Mouse (Mus musculus): ENCODE data around the gene Nwd2. TPM values are rescaled to one million over a fixed set of nuclear protein-coding genes. Genes with fewer than 3 reads are reported as not detected.

Gene Nwd2
- polyA plus RNA-seq, 1 experiment from 2014 or later = not detected

- Histone ChIP-seq H3K36me3 (no peaks in the 10 kb centered on the region), H3K4me3 (no peak overlapping the region), H3K4me1 (no peaks in the 10 kb centered on the region), H3K9me3 (replicated peaks) (no peaks in the 10 kb centered on the region), H3K27ac (no peak overlapping the region), H3K27me3 (ENCODE audit: low read depth, poor library complexity, severe bottlenecking) (no peaks in the 10 kb centered on the region)
- WGBS = 87% methylated on average over 2 of the region's 2 CpGs
- no peak for DNase-seq (ENCODE audit: low spot score)
These were observed 27.0 kb downstream of the Nwd2 start for GRCm38 (mm10) chr5:63675934-63676333.

- 81% methylated on average over 1 of the region's 1 CpGs for WGBS
- no peaks in the 10 kb centered on the region for H3K9me3 ChIP-seq (replicated peaks)
- no peaks in the 10 kb centered on the region for H3K36me3 ChIP-seq
- no peak overlapping the region for H3K27ac ChIP-seq
- H3K4me3 ChIP-seq = no peak overlapping the region
- H3K27me3 ChIP-seq (ENCODE audit: low read depth, poor library complexity, severe bottlenecking) = no peaks in the 10 kb centered on the region
- no peaks in the 10 kb centered on the region for H3K4me1 ChIP-seq
- no peak for DNase-seq (ENCODE audit: low spot score)
These were observed 40.2 kb downstream of the Nwd2 start for GRCm38 (mm10) chr5:63689084-63689483.

- Histone ChIP-seq H3K9me3 (replicated peaks) (no peaks in the 10 kb centered on the region), H3K27ac (no peak overlapping the region), H3K4me3 (no peak overlapping the region), H3K4me1 (no peaks in the 10 kb centered on the region), H3K27me3 (ENCODE audit: low read depth, poor library complexity, severe bottlenecking) (no peaks in the 10 kb centered on the region), H3K36me3 (no peaks in the 10 kb centered on the region)
- DNase-seq (ENCODE audit: low spot score) = no peak
- 93% methylated on average over 2 of the region's 2 CpGs for whole genome bisulfite sequencing
These were observed 47.9 kb downstream of the Nwd2 start for GRCm38 (mm10) chr5:63696784-63697183.

GRCm38 (mm10) chr5:63697196-63697595, 48.3 kb downstream of the Nwd2 start:
- Histone ChIP-seq H3K4me1 (no peaks in the 10 kb centered on the region), H3K27ac (no peak overlapping the region), H3K4me3 (no peak overlapping the region), H3K36me3 (no peaks in the 10 kb centered on the region), H3K9me3 (replicated peaks) (no peaks in the 10 kb centered on the region), H3K27me3 (ENCODE audit: low read depth, poor library complexity, severe bottlenecking) (no peaks in the 10 kb centered on the region)
- no peak for DNase-seq (ENCODE audit: low spot score)
- WGBS = 81% methylated on average over 5 of the region's 5 CpGs

GRCm38 (mm10) chr5:63728955-63729354, 80.1 kb downstream of the Nwd2 start:
- no peak for DNase-seq (ENCODE audit: low spot score)
- Histone ChIP-seq H3K27me3 (ENCODE audit: low read depth, poor library complexity, severe bottlenecking) (no peaks in the 10 kb centered on the region), H3K27ac (no peak overlapping the region), H3K9me3 (replicated peaks) (no peaks in the 10 kb centered on the region), H3K36me3 (no peaks in the 10 kb centered on the region), H3K4me1 (no peaks in the 10 kb centered on the region), H3K4me3 (no peak overlapping the region)
- 90% methylated on average over 3 of the region's 3 CpGs for WGBS

GRCm38 (mm10) chr5:63735521-63735920, 86.6 kb downstream of the Nwd2 start:
- 87% methylated on average over 7 of the region's 7 CpGs for WGBS
- Histone ChIP-seq H3K4me1 (no peaks in the 10 kb centered on the region), H3K27ac (no peak overlapping the region), H3K27me3 (ENCODE audit: low read depth, poor library complexity, severe bottlenecking) (no peaks in the 10 kb centered on the region), H3K36me3 (no peaks in the 10 kb centered on the region), H3K9me3 (replicated peaks) (no peaks in the 10 kb centered on the region), H3K4me3 (no peak overlapping the region)
- DNase-seq (ENCODE audit: low spot score) = no peak

GRCm38 (mm10) chr5:63743426-63743825, 94.5 kb downstream of the Nwd2 start:
- H3K4me3 ChIP-seq = no peak overlapping the region
- no peaks in the 10 kb centered on the region for H3K36me3 ChIP-seq
- WGBS = 96% methylated on average over 2 of the region's 2 CpGs
- DNase-seq (ENCODE audit: low spot score) = no peak
- H3K4me1 ChIP-seq = no peaks in the 10 kb centered on the region
- H3K27me3 ChIP-seq (ENCODE audit: low read depth, poor library complexity, severe bottlenecking) = no peaks in the 10 kb centered on the region
- no peak overlapping the region for H3K27ac ChIP-seq
- H3K9me3 ChIP-seq (replicated peaks) = no peaks in the 10 kb centered on the region

GRCm38 (mm10) chr5:63748299-63748698, 99.4 kb downstream of the Nwd2 start:
- no peaks in the 10 kb centered on the region for H3K4me1 ChIP-seq
- no peak overlapping the region for H3K4me3 ChIP-seq
- no peaks in the 10 kb centered on the region for H3K9me3 ChIP-seq (replicated peaks)
- DNase-seq (ENCODE audit: low spot score) = no peak
- no peaks in the 10 kb centered on the region for H3K36me3 ChIP-seq
- no peaks in the 10 kb centered on the region for H3K27me3 ChIP-seq (ENCODE audit: low read depth, poor library complexity, severe bottlenecking)
- H3K27ac ChIP-seq = no peak overlapping the region
- 76% methylated on average over 2 of the region's 2 CpGs for WGBS

GRCm38 (mm10) chr5:63748759-63749158, 99.9 kb downstream of the Nwd2 start:
- Histone ChIP-seq H3K27me3 (ENCODE audit: low read depth, poor library complexity, severe bottlenecking) (no peaks in the 10 kb centered on the region), H3K36me3 (no peaks in the 10 kb centered on the region), H3K4me1 (no peaks in the 10 kb centered on the region), H3K9me3 (replicated peaks) (no peaks in the 10 kb centered on the region), H3K27ac (no peak overlapping the region), H3K4me3 (no peak overlapping the region)
- WGBS = 84% methylated on average over 1 of the region's 1 CpGs
- DNase-seq (ENCODE audit: low spot score) = no peak

GRCm38 (mm10) chr5:63755092-63755761, 106.3 kb downstream of the Nwd2 start:
- no peak for DNase-seq (ENCODE audit: low spot score)
- H3K27ac ChIP-seq = no peak overlapping the region
- no peaks in the 10 kb centered on the region for H3K4me1 ChIP-seq
- no peaks in the 10 kb centered on the region for H3K27me3 ChIP-seq (ENCODE audit: low read depth, poor library complexity, severe bottlenecking)
- WGBS = 62% methylated on average over 5 of the region's 5 CpGs
- H3K4me3 ChIP-seq = no peak overlapping the region
- no peaks in the 10 kb centered on the region for H3K9me3 ChIP-seq (replicated peaks)
- H3K36me3 ChIP-seq = no peaks in the 10 kb centered on the region

GRCm38 (mm10) chr5:63755938-63756337, 107.0 kb downstream of the Nwd2 start:
- no peak for DNase-seq (ENCODE audit: low spot score)
- no peaks in the 10 kb centered on the region for H3K9me3 ChIP-seq (replicated peaks)
- no peak overlapping the region for H3K4me3 ChIP-seq
- H3K27me3 ChIP-seq (ENCODE audit: low read depth, poor library complexity, severe bottlenecking) = no peaks in the 10 kb centered on the region
- H3K27ac ChIP-seq = no peak overlapping the region
- 89% methylated on average over 3 of the region's 3 CpGs for WGBS
- H3K4me1 ChIP-seq = no peaks in the 10 kb centered on the region
- H3K36me3 ChIP-seq = no peaks in the 10 kb centered on the region

GRCm38 (mm10) chr5:63765886-63766285, 117.0 kb downstream of the Nwd2 start:
- H3K4me1 ChIP-seq = no peaks in the 10 kb centered on the region
- WGBS = 94% methylated on average over 4 of the region's 4 CpGs
- no peaks in the 10 kb centered on the region for H3K36me3 ChIP-seq
- H3K9me3 ChIP-seq (replicated peaks) = no peaks in the 10 kb centered on the region
- no peaks in the 10 kb centered on the region for H3K27me3 ChIP-seq (ENCODE audit: low read depth, poor library complexity, severe bottlenecking)
- DNase-seq (ENCODE audit: low spot score) = no peak
- H3K4me3 ChIP-seq = no peak overlapping the region
- no peak overlapping the region for H3K27ac ChIP-seq

- Histone ChIP-seq H3K36me3 (no peaks in the 10 kb centered on the region), H3K4me3 (no peak overlapping the region), H3K27ac (no peak overlapping the region), H3K27me3 (ENCODE audit: low read depth, poor library complexity, severe bottlenecking) (no peaks in the 10 kb centered on the region), H3K4me1 (no peaks in the 10 kb centered on the region), H3K9me3 (replicated peaks) (no peaks in the 10 kb centered on the region)
- WGBS = 51% methylated on average over 6 of the region's 6 CpGs
- DNase-seq (ENCODE audit: low spot score) = peak; percentile 62
These were observed 117.8 kb downstream of the Nwd2 start for GRCm38 (mm10) chr5:63766715-63767114.

GRCm38 (mm10) chr5:63767464-63767863, 118.6 kb downstream of the Nwd2 start:
- Histone ChIP-seq H3K27me3 (ENCODE audit: low read depth, poor library complexity, severe bottlenecking) (no peaks in the 10 kb centered on the region), H3K36me3 (no peaks in the 10 kb centered on the region), H3K4me3 (no peak overlapping the region), H3K4me1 (no peaks in the 10 kb centered on the region), H3K9me3 (replicated peaks) (no peaks in the 10 kb centered on the region), H3K27ac (no peak overlapping the region)
- DNase-seq (ENCODE audit: low spot score) = no peak
- 83% methylated on average over 8 of the region's 8 CpGs for WGBS
